Mouse (Mus musculus): ENCODE results near the gene Nhsl1.

Gene Nhsl1

GRCm38 (mm10) chr10:18493010-18493894 lies 174.5 kb downstream of the Nhsl1 start:
- DNase-seq, result no peak

- DNase-seq, result no peak
Measured at GRCm38 (mm10) chr10:18494249-18494648, 175.5 kb downstream of the Nhsl1 start.

- no peak for DNase-seq
Measured at GRCm38 (mm10) chr10:18497066-18497465, 178.3 kb downstream of the Nhsl1 start.

GRCm38 (mm10) chr10:18501997-18502396 lies 183.2 kb downstream of the Nhsl1 start:
- no peak for DNase-seq

GRCm38 (mm10) chr10:18505690-18506089 lies 186.9 kb downstream of the Nhsl1 start:
- no peak for DNase-seq

- no peak for DNase-seq
Measured at GRCm38 (mm10) chr10:18506501-18506946, 187.7 kb downstream of the Nhsl1 start.

GRCm38 (mm10) chr10:18507869-18508473 lies 189.2 kb downstream of the Nhsl1 start:
- DNase-seq, result no peak

- DNase-seq, result no peak
Measured at GRCm38 (mm10) chr10:18508586-18508985, 189.8 kb downstream of the Nhsl1 start.

GRCm38 (mm10) chr10:18510663-18511062 lies 191.9 kb downstream of the Nhsl1 start:
- DNase-seq, result no peak

- no peak for DNase-seq
Measured at GRCm38 (mm10) chr10:18511496-18511895, 192.7 kb downstream of the Nhsl1 start.

- DNase-seq, result no peak
Measured at GRCm38 (mm10) chr10:18522556-18522955, 203.8 kb downstream of the Nhsl1 start.

- DNase-seq, result peak; percentile 36
Measured at GRCm38 (mm10) chr10:18525311-18525710, 206.5 kb downstream of the Nhsl1 start.

- DNase-seq, result peak; percentile 35
Measured at GRCm38 (mm10) chr10:18525726-18526125, 206.9 kb downstream of the Nhsl1 start.

- DNase-seq, result peak; percentile 70
Measured at GRCm38 (mm10) chr10:18526184-18526850, 207.5 kb downstream of the Nhsl1 start.

GRCm38 (mm10) chr10:18526851-18527675 lies 208.3 kb downstream of the Nhsl1 start:
- DNase-seq, result peak; percentile 22

- peak; percentile 28 for DNase-seq
Measured at GRCm38 (mm10) chr10:18527766-18528165, 209.0 kb downstream of the Nhsl1 start.

- DNase-seq, result peak; percentile 30
Measured at GRCm38 (mm10) chr10:18528475-18528874, 209.7 kb downstream of the Nhsl1 start.

GRCm38 (mm10) chr10:18529177-18529576 lies 210.4 kb downstream of the Nhsl1 start:
- no peak for DNase-seq

- DNase-seq, result no peak
Measured at GRCm38 (mm10) chr10:18530161-18530560, 211.4 kb downstream of the Nhsl1 start.

- DNase-seq, result no peak
Measured at GRCm38 (mm10) chr10:18532293-18532692, 213.5 kb downstream of the Nhsl1 start.

- DNase-seq, result no peak
Measured at GRCm38 (mm10) chr10:18536889-18537288, 218.1 kb downstream of the Nhsl1 start.

GRCm38 (mm10) chr10:18545309-18545708 lies 226.5 kb downstream of the Nhsl1 start:
- DNase-seq, result no peak

GRCm38 (mm10) chr10:18545813-18546235 lies 227.0 kb downstream of the Nhsl1 start, which contains the start of gene Hebp2:
Gene Hebp2, minus strand, starts transcription at chr10:18546076.
- DNase-seq, result peak; percentile 57

Measured in cerebellum, adult 11 months (tissue).